Mouse (Mus musculus): ENCODE results near the gene Eif2ak4. TPM values are rescaled to one million over a fixed set of nuclear protein-coding genes. Genes with fewer than 3 reads are reported as not detected.

The Eif2ak4 gene
- total and polyA plus RNA-seq, 3 experiments, result 16.1 to 22.3 (median 18.1) TPM

- H3K4me2 ChIP-seq (ENCODE audit: insufficient read depth, low read depth, poor library complexity, severe bottlenecking), result no peak overlapping the region
- H3K27me3 ChIP-seq (replicated peaks), result no peaks in the 10 kb centered on the region
- dilution Hi-C loops (cut with MboI; ENCODE audit: extremely low pct_ligation_motif_present, extremely low pct_unique_long_range_greater_than_20kb, low sequenced_read_pairs) (no loop called here), in situ Hi-C loops (cut with MboI; ENCODE audit: low pct_ligation_motif_present, low pct_unique_long_range_greater_than_20kb, low sequenced_read_pairs) (no loop called here)
- H3K79me2 ChIP-seq (replicated peaks; ENCODE audit: control insufficient read depth, extremely low read depth, insufficient read depth, poor library complexity, severe bottlenecking), result no peaks in the 10 kb centered on the region
- peaks cover 39 to 85% of the 10 kb centered on the region in 2 experiments for H3K36me3 ChIP-seq (replicated peaks in 1 of 2; ENCODE audit: control insufficient read depth in 1 of 2, insufficient read depth in 1 of 2, low read length in 1 of 2)
- H3K9ac ChIP-seq (ENCODE audit: insufficient read depth, low read depth), result no peak overlapping the region
- H3K4me1 ChIP-seq (ENCODE audit: control insufficient read depth in 1 of 2, insufficient read depth in 2 of 2), result no peaks in the 10 kb centered on the region
- TF ChIP-seq RAD21 (IDR thresholded peaks at IDR 0.05; ENCODE audit: low read depth, low read length) (no peak), POLR2AphosphoS2 (IDR thresholded peaks at IDR 0.05; ENCODE audit: low read depth, low read length) (no peak), SIN3A (IDR thresholded peaks at IDR 0.05; ENCODE audit: low read length) (no peak), MXI1 (IDR thresholded peaks at IDR 0.05; ENCODE audit: low read depth, low read length) (no peak), UBTF (IDR thresholded peaks at IDR 0.05; ENCODE audit: low read depth, low read length) (no peak), JUN (IDR thresholded peaks at IDR 0.05; ENCODE audit: insufficient read depth, low read depth, low read length) (no peak), NELFE (IDR thresholded peaks at IDR 0.05; ENCODE audit: low read depth, low read length) (no peak), EP300 (IDR thresholded peaks at IDR 0.05; ENCODE audit: low read length) (no peak), CHD1 (IDR thresholded peaks at IDR 0.05; ENCODE audit: low read depth, low read length) (no peak), POLR2A (IDR thresholded peaks at IDR 0.05; ENCODE audit: low read depth, low read length) (no peak), HCFC1 (IDR thresholded peaks at IDR 0.05; ENCODE audit: low read depth, low read length) (no peak), NRF1 (IDR thresholded peaks at IDR 0.05; ENCODE audit: low read depth, low read length) (no peak), E2F4 (IDR thresholded peaks at IDR 0.05; ENCODE audit: insufficient replicate concordance, low read depth, low read length) (no peak), ZMIZ1 (IDR thresholded peaks at IDR 0.05; ENCODE audit: low read depth, low read length) (no peak), RCOR1 (conservative IDR thresholded peaks at IDR 0.05; ENCODE audit: low read depth, low read length) (no peak), MEF2A (IDR thresholded peaks at IDR 0.05; ENCODE audit: borderline replicate concordance, low read depth, low read length) (no peak), MAFK (IDR thresholded peaks at IDR 0.05; ENCODE audit: insufficient replicate concordance, low read length) (no peak), MYC (IDR thresholded peaks at IDR 0.05; ENCODE audit: low read depth, low read length) (no peak), ZNF384 (IDR thresholded peaks at IDR 0.05; ENCODE audit: low read depth, low read length) (no peak)
- H3K27ac ChIP-seq (ENCODE audit: insufficient read depth, low read depth), result no peak overlapping the region
- no peak overlapping the region for H3K4me3 ChIP-seq (replicated peaks in 1 of 3; ENCODE audit: low read depth in 2 of 3, low read length in 2 of 3, poor library complexity in 1 of 3)
- no peaks in the 10 kb centered on the region for H3K9me3 ChIP-seq (replicated peaks; ENCODE audit: low read length)
- no peak for DNase-seq (ENCODE audit: extremely low read depth)
These were observed 34.0 kb downstream of the Eif2ak4 start for GRCm38 (mm10) chr2:118422385-118422784.

- DNase-seq (ENCODE audit: extremely low read depth), result no peak
- in situ Hi-C loops (cut with MboI; ENCODE audit: low pct_ligation_motif_present, low pct_unique_long_range_greater_than_20kb, low sequenced_read_pairs) (no loop called here), dilution Hi-C loops (cut with MboI; ENCODE audit: extremely low pct_ligation_motif_present, extremely low pct_unique_long_range_greater_than_20kb, low sequenced_read_pairs) (no loop called here)
- H3K4me1 ChIP-seq (ENCODE audit: control insufficient read depth in 1 of 2, insufficient read depth in 2 of 2), result no peaks in the 10 kb centered on the region
- H3K9me3 ChIP-seq (replicated peaks; ENCODE audit: low read length), result no peaks in the 10 kb centered on the region
- H3K4me3 ChIP-seq (replicated peaks in 1 of 3; ENCODE audit: low read depth in 2 of 3, low read length in 2 of 3, poor library complexity in 1 of 3), result no peak overlapping the region
- no peaks in the 10 kb centered on the region for H3K27me3 ChIP-seq (replicated peaks)
- no peak overlapping the region for H3K4me2 ChIP-seq (ENCODE audit: insufficient read depth, low read depth, poor library complexity, severe bottlenecking)
- peaks cover 34 to 88% of the 10 kb centered on the region in 2 experiments for H3K36me3 ChIP-seq (replicated peaks in 1 of 2; ENCODE audit: control insufficient read depth in 1 of 2, insufficient read depth in 1 of 2, low read length in 1 of 2)
- H3K9ac ChIP-seq (ENCODE audit: insufficient read depth, low read depth), result no peak overlapping the region
- no peak overlapping the region for H3K27ac ChIP-seq (ENCODE audit: insufficient read depth, low read depth)
- no peak for TF ChIP-seq POLR2AphosphoS2 (IDR thresholded peaks at IDR 0.05; ENCODE audit: low read depth, low read length)
- TF ChIP-seq JUN (IDR thresholded peaks at IDR 0.05; ENCODE audit: insufficient read depth, low read depth, low read length), result no peak
- no peak for TF ChIP-seq ELF1 (IDR thresholded peaks at IDR 0.05; ENCODE audit: low read depth, low read length)
- no peak for TF ChIP-seq MXI1 (IDR thresholded peaks at IDR 0.05; ENCODE audit: low read depth, low read length)
- no peak for TF ChIP-seq ZMIZ1 (IDR thresholded peaks at IDR 0.05; ENCODE audit: low read depth, low read length)
- TF ChIP-seq HCFC1 (IDR thresholded peaks at IDR 0.05; ENCODE audit: low read depth, low read length), result no peak
- TF ChIP-seq PAX5 (IDR thresholded peaks at IDR 0.05; ENCODE audit: low read length), result no peak
- TF ChIP-seq CTCF (conservative IDR thresholded peaks at IDR 0.05 in 1 of 2, IDR thresholded peaks at IDR 0.05 in 1 of 2; ENCODE audit: low read depth in 2 of 2, low read length in 2 of 2), result no peak
- TF ChIP-seq MEF2A (IDR thresholded peaks at IDR 0.05; ENCODE audit: borderline replicate concordance, low read depth, low read length), result no peak
- TF ChIP-seq MAX (IDR thresholded peaks at IDR 0.05; ENCODE audit: low read length), result no peak
- TF ChIP-seq CHD1 (IDR thresholded peaks at IDR 0.05; ENCODE audit: low read depth, low read length), result no peak
- TF ChIP-seq IRF4 (IDR thresholded peaks at IDR 0.05; ENCODE audit: low read depth, low read length), result no peak
- TF ChIP-seq JUND (conservative IDR thresholded peaks at IDR 0.05; ENCODE audit: low read depth, low read length), result no peak
- no peak for TF ChIP-seq POLR2A (IDR thresholded peaks at IDR 0.05; ENCODE audit: low read depth, low read length)
- TF ChIP-seq RCOR1 (conservative IDR thresholded peaks at IDR 0.05; ENCODE audit: low read depth, low read length), result no peak
- no peak for TF ChIP-seq UBTF (IDR thresholded peaks at IDR 0.05; ENCODE audit: low read depth, low read length)
- no peak for TF ChIP-seq E2F4 (IDR thresholded peaks at IDR 0.05; ENCODE audit: insufficient replicate concordance, low read depth, low read length)
- TF ChIP-seq ZC3H11A (IDR thresholded peaks at IDR 0.05; ENCODE audit: low read depth, low read length), result no peak
- no peak for TF ChIP-seq CHD2 (IDR thresholded peaks at IDR 0.05; ENCODE audit: low read length)
- no peaks in the 10 kb centered on the region for H3K79me2 ChIP-seq (replicated peaks; ENCODE audit: control insufficient read depth, extremely low read depth, insufficient read depth, poor library complexity, severe bottlenecking)
These were observed 39.9 kb downstream of the Eif2ak4 start for GRCm38 (mm10) chr2:118428296-118428695.
